Mouse (Mus musculus) MEL (cell line): Measurements from ENCODE around the gene Pygm.

Source experiments
- CHD1 ChIP-seq: IDR thresholded peaks from 2 replicates; pipeline ENCODE4 v1.6.1; 2012; ENCODE audit warnings: low read depth, mild to moderate bottlenecking, inconsistent platforms, low read length, improper control_type of control experiment
- CTCF ChIP-seq, 3 experiments: IDR thresholded peaks in 2 of 3; conservative IDR thresholded peaks in 1 of 3; 2 replicates each; pipeline ENCODE4 v1.5.1; 2011 to 2012; ENCODE audit warnings: low read length in 3 of 3, low read depth in 2 of 3, mild to moderate bottlenecking in 2 of 3, improper control_type of control experiment in 1 of 3, inconsistent platforms in 1 of 3, mixed read lengths in 1 of 3, moderate library complexity in 1 of 3; ENCODE audit not compliant: control insufficient read depth in 1 of 3, insufficient read depth in 1 of 3, poor library complexity in 1 of 3, severe bottlenecking in 1 of 3
- MAFK ChIP-seq: IDR thresholded peaks from 2 replicates; pipeline ENCODE4 v1.6.1; 2011; ENCODE audit warnings: low read depth, mild to moderate bottlenecking, low read length, improper control_type of control experiment, borderline replicate concordance
- MAX ChIP-seq: IDR thresholded peaks from 2 replicates; pipeline ENCODE4 v1.6.1; 2011; ENCODE audit warnings: low read length, improper control_type of control experiment
- POLR2A ChIP-seq, 2 experiments: IDR thresholded peaks; 2 replicates each; pipeline ENCODE4 v1.6.1; 2011 to 2012; ENCODE audit warnings: low read length in 2 of 2, mild to moderate bottlenecking in 2 of 2, control low read depth in 1 of 2, improper control_type of control experiment in 1 of 2, low read depth in 1 of 2, moderate library complexity in 1 of 2; ENCODE audit not compliant: control insufficient read depth in 1 of 2, insufficient read depth in 1 of 2, poor library complexity in 1 of 2
- ZKSCAN1 ChIP-seq: IDR thresholded peaks from 2 replicates; pipeline ENCODE4 v1.6.1; 2012; ENCODE audit warnings: low read depth, mild to moderate bottlenecking, inconsistent platforms, low read length, improper control_type of control experiment, moderate library complexity

GRCm38 (mm10) chr19:6396237-6396636 is 12.0 kb downstream of the Pygm start:
- TF ChIP-seq POLR2A (IDR thresholded peaks at IDR 0.05; ENCODE audit: control insufficient read depth in 1 of 2, insufficient read depth in 1 of 2, low read depth in 1 of 2, low read length in 2 of 2, poor library complexity in 1 of 2) (no peak), MAX (no peak), CTCF (IDR thresholded peaks at IDR 0.05 in 2 of 3, conservative IDR thresholded peaks at IDR 0.05 in 1 of 3; ENCODE audit: control insufficient read depth in 1 of 3, insufficient read depth in 1 of 3, low read depth in 2 of 3, low read length in 3 of 3, poor library complexity in 1 of 3, severe bottlenecking in 1 of 3) (no peak), MAFK (no peak), ZKSCAN1 (no peak), CHD1 (no peak)
